Mouse (Mus musculus): ENCODE data around the gene Cox20. TPM values are rescaled to one million over a fixed set of nuclear protein-coding genes. Genes with fewer than 3 reads are reported as not detected.

The Cox20 gene
- total and polyA plus RNA-seq, 2 experiments from 2014 or later = 268 to 519 TPM

DNA sequence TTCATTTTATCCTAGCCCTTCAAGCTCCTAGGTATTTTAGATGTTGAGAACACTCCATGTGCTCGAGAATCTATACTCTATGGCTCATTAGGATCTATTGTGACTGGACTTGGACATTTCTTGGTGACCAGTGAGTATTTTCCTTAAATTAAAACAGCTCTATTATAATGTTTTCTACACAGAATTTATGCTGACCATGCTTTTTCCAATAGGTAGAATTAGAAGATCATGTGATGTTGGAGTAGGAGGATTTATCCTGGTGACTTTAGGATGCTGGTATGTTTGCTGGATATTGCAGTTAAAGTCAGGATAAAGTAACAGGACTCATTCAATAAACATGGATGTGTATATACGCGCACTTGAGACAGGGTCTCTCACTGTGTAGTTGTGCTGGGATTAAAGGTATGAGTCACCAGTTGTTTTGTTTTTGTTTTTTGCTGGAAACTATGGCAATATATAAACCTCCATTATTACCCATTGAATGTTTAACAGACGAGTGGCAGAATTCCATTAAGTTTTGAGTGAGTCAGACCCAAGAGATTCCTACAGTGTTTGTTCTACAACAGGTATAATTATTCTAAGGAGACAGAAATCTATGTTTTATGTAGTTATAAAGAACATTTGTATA, 2.9 kb downstream of the Cox20 start:
- Histone ChIP-seq H3K4me2 (ENCODE audit: low read depth, low read length) (no peak overlapping the region), H3K36me3 (replicated peaks; ENCODE audit: control insufficient read depth, insufficient read depth, low read length) (peaks cover 45% of the 10 kb centered on the region), H3K27me3 (ENCODE audit: control insufficient read depth, insufficient read depth, low read length) (no peaks in the 10 kb centered on the region), H3K9me3 (replicated peaks; ENCODE audit: control insufficient read depth, low read length) (no peaks in the 10 kb centered on the region), H3K27ac (ENCODE audit: low read depth) (peak overlapping the region; percentile 97), H3K4me1 (ENCODE audit: control insufficient read depth, insufficient read depth) (peaks cover 16% of the 10 kb centered on the region), H3K4me3 (ENCODE audit: low read depth, low read length) (no peak overlapping the region), H3K9ac (replicated peaks; ENCODE audit: low read depth, low read length) (no peak overlapping the region)
- ATAC-seq (ENCODE audit: insufficient read depth, low read depth) (no peak), DNase-seq (ENCODE audit: low spot score) (peak; percentile 5)
- whole genome bisulfite sequencing = 52% methylated on average over 4 of the region's 4 CpGs
- TF ChIP-seq EP300 (IDR thresholded peaks at IDR 0.05; ENCODE audit: low read depth) = no peak
- no peak for TF ChIP-seq CTCF (IDR thresholded peaks at IDR 0.05; ENCODE audit: low read depth)

DNA sequence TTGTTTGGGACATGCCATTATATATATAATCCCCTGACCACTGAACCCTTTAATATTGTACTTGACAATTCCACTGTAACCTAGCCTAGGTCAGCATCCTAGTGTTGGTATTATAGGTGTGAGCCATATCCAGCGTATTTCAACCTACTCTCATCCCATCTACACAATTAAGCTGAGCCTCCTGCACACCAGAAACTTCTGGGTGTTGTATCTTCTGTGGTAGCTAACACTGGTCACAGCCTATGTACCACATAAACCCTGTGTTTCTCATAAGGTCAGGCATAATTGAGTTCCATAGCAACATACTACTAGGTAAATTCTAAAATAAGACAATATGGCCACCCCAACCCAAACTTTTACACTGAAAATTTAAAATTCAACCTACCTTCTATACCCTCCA, 4.3 kb downstream of the Cox20 start:
- TF ChIP-seq CTCF (IDR thresholded peaks at IDR 0.05; ENCODE audit: low read depth) = no peak
- no peak for TF ChIP-seq EP300 (IDR thresholded peaks at IDR 0.05; ENCODE audit: low read depth)
- no peak for DNase-seq (ENCODE audit: low spot score)
- WGBS = 77% methylated on average over 1 of the region's 1 CpGs
- Histone ChIP-seq H3K4me3 (ENCODE audit: low read depth, low read length) (no peak overlapping the region), H3K36me3 (replicated peaks; ENCODE audit: control insufficient read depth, insufficient read depth, low read length) (peaks cover 58% of the 10 kb centered on the region), H3K27me3 (ENCODE audit: control insufficient read depth, insufficient read depth, low read length) (no peaks in the 10 kb centered on the region), H3K9ac (replicated peaks; ENCODE audit: low read depth, low read length) (no peak overlapping the region), H3K9me3 (replicated peaks; ENCODE audit: control insufficient read depth, low read length) (no peaks in the 10 kb centered on the region), H3K4me1 (ENCODE audit: control insufficient read depth, insufficient read depth) (peaks cover 16% of the 10 kb centered on the region), H3K4me2 (ENCODE audit: low read depth, low read length) (no peak overlapping the region), H3K27ac (ENCODE audit: low read depth) (0 out of 2 replicates have a peak overlapping the region, but pooled peaks have one; percentile 30)
- ATAC-seq (ENCODE audit: insufficient read depth, low read depth) = no peak

DNA sequence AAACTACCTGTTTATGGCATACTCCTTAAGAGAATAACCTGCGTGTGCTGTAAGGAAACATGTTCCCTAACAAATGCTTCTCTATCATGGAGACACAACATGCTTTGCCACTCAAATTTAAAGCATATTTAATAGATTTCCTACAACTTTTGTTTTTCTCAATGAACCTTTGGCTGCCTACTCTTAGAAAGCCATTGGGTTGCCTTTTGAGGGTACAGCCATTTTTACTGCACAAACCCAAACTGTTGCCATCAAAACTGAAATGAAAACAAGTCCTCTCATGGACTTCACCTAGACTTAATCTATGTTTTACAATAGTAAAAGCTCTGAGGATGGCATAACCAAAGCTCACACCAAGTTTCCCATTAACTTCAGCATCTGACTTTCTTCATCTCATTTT, 5.6 kb downstream of the Cox20 start:
- TF ChIP-seq CTCF (IDR thresholded peaks at IDR 0.05; ENCODE audit: low read depth) (no peak), EP300 (IDR thresholded peaks at IDR 0.05; ENCODE audit: low read depth) (no peak)
- Histone ChIP-seq H3K4me1 (ENCODE audit: control insufficient read depth, insufficient read depth) (peaks cover 16% of the 10 kb centered on the region), H3K9me3 (replicated peaks; ENCODE audit: control insufficient read depth, low read length) (no peaks in the 10 kb centered on the region), H3K9ac (replicated peaks; ENCODE audit: low read depth, low read length) (no peak overlapping the region), H3K4me2 (ENCODE audit: low read depth, low read length) (no peak overlapping the region), H3K27ac (ENCODE audit: low read depth) (no peak overlapping the region), H3K4me3 (ENCODE audit: low read depth, low read length) (no peak overlapping the region), H3K27me3 (ENCODE audit: control insufficient read depth, insufficient read depth, low read length) (no peaks in the 10 kb centered on the region), H3K36me3 (replicated peaks; ENCODE audit: control insufficient read depth, insufficient read depth, low read length) (peaks cover 66% of the 10 kb centered on the region)
- 86% methylated on average over 1 of the region's 1 CpGs for WGBS
- DNase-seq (ENCODE audit: low spot score) = no peak
- no peak for ATAC-seq (ENCODE audit: insufficient read depth, low read depth)

DNA sequence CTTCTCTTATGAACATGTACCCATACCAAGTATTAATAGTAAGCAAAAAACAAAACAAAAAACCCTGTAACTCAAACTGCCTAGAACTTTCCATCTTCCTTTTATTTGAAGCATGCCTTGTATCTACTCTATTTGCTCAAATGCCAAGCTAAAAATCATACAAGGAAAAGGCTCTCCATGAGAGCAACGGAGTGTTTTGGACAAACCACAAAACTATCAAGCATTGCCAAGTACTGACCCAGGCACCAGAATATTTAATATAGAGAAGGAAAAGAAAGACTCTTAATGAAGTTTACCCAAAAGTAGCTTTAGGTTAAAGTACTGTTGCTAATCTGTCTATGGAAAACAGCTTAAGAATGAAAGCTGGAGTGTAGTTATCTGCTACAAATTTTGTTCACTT, 7.4 kb downstream of the Cox20 start:
- WGBS = 71% methylated on average over 1 of the region's 1 CpGs
- Histone ChIP-seq H3K27ac (ENCODE audit: low read depth) (0 out of 2 replicates have a peak overlapping the region, but pooled peaks have one; percentile 9), H3K4me3 (ENCODE audit: low read depth, low read length) (no peak overlapping the region), H3K9me3 (replicated peaks; ENCODE audit: control insufficient read depth, low read length) (no peaks in the 10 kb centered on the region), H3K36me3 (replicated peaks; ENCODE audit: control insufficient read depth, insufficient read depth, low read length) (peaks cover 74% of the 10 kb centered on the region), H3K9ac (replicated peaks; ENCODE audit: low read depth, low read length) (no peak overlapping the region), H3K27me3 (ENCODE audit: control insufficient read depth, insufficient read depth, low read length) (no peaks in the 10 kb centered on the region), H3K4me2 (ENCODE audit: low read depth, low read length) (no peak overlapping the region), H3K4me1 (ENCODE audit: control insufficient read depth, insufficient read depth) (peaks cover 7% of the 10 kb centered on the region)
- TF ChIP-seq CTCF (IDR thresholded peaks at IDR 0.05; ENCODE audit: low read depth) = no peak
- no peak for TF ChIP-seq EP300 (IDR thresholded peaks at IDR 0.05; ENCODE audit: low read depth)
- ATAC-seq (ENCODE audit: insufficient read depth, low read depth) (no peak), DNase-seq (ENCODE audit: low spot score) (no peak)

DNA sequence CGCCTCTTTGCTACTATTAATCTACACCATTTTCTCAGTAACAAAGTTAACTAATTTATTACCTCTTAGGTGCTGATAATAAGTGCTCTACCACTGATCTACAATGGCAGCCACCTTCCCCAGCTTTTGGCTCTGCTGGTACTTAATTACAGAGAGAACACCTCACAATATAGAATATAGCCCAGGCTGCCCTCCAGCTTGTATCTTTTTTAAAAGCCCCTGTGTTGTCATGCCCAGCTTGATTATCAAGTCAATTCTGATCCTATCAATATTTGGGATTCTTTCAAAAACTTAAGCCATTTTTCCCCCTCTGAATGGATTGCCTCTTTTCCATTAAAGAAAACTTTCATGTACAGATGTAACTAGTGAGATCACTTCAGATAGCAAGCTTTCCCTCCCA, 8.0 kb downstream of the Cox20 start:
- TF ChIP-seq EP300 (IDR thresholded peaks at IDR 0.05; ENCODE audit: low read depth) (no peak), CTCF (IDR thresholded peaks at IDR 0.05; ENCODE audit: low read depth) (no peak)
- no peak overlapping the region for H3K9ac ChIP-seq (replicated peaks; ENCODE audit: low read depth, low read length)
- H3K4me2 ChIP-seq (ENCODE audit: low read depth, low read length) = no peak overlapping the region
- H3K4me1 ChIP-seq (ENCODE audit: control insufficient read depth, insufficient read depth) = peaks cover under 1% of the 10 kb centered on the region; the same call in 1 of the 2 replicates
- no peak overlapping the region for H3K4me3 ChIP-seq (ENCODE audit: low read depth, low read length)
- no peaks in the 10 kb centered on the region for H3K27me3 ChIP-seq (ENCODE audit: control insufficient read depth, insufficient read depth, low read length)
- no peak overlapping the region for H3K27ac ChIP-seq (ENCODE audit: low read depth)
- 88% methylated on average over 1 of the region's 1 CpGs for WGBS
- peaks cover 74% of the 10 kb centered on the region for H3K36me3 ChIP-seq (replicated peaks; ENCODE audit: control insufficient read depth, insufficient read depth, low read length)
- DNase-seq (ENCODE audit: low spot score) (no peak), ATAC-seq (ENCODE audit: insufficient read depth, low read depth) (no peak)
- H3K9me3 ChIP-seq (replicated peaks; ENCODE audit: control insufficient read depth, low read length) = no peaks in the 10 kb centered on the region

DNA sequence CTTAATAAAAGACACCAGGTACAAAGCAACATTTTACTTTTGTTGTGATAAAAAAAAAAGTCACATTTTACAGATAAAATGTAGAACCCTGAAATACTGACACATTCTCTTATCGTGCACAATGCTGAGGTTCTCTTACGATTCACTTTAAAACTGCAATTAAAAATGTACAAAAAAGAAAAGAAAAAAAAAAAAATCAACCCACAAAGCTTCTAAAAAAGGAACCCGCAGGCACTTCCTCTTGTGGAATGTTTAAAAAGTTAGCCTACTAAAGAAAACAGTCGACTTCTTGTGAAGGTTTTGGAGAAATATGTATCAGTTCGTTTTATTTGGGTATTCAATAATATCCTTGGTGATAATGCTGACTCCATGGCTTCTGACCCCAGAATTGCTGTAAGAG, 10.1 kb downstream of the Cox20 start:
- Histone ChIP-seq H3K27me3 (ENCODE audit: control insufficient read depth, insufficient read depth, low read length) (no peaks in the 10 kb centered on the region), H3K27ac (ENCODE audit: low read depth) (no peak overlapping the region), H3K4me3 (ENCODE audit: low read depth, low read length) (no peak overlapping the region), H3K4me1 (ENCODE audit: control insufficient read depth, insufficient read depth) (peaks cover 7% of the 10 kb centered on the region), H3K36me3 (replicated peaks; ENCODE audit: control insufficient read depth, insufficient read depth, low read length) (peaks cover 74% of the 10 kb centered on the region), H3K9me3 (replicated peaks; ENCODE audit: control insufficient read depth, low read length) (no peaks in the 10 kb centered on the region), H3K4me2 (ENCODE audit: low read depth, low read length) (no peak overlapping the region), H3K9ac (replicated peaks; ENCODE audit: low read depth, low read length) (no peak overlapping the region)
- TF ChIP-seq EP300 (IDR thresholded peaks at IDR 0.05; ENCODE audit: low read depth) (no peak), CTCF (IDR thresholded peaks at IDR 0.05; ENCODE audit: low read depth) (no peak)
- ATAC-seq (ENCODE audit: insufficient read depth, low read depth) = no peak
- no peak for DNase-seq (ENCODE audit: low spot score)
- WGBS = 64% methylated on average over 5 of the region's 5 CpGs
